Mouse (Mus musculus): ENCODE results near the gene Dlgap5.
"Not testable (repeated sequence)": the region's sequence is repeated elsewhere in the genome, so short reads cannot be mapped to it uniquely, and the experiment has no call there.

Dlgap5 gene

GRCm38 (mm10) chr14:47417775-47418665 lies at the start of gene Dlgap5:
TSS of gene Dlgap5 (minus strand) at chr14:47418407.
- peak; percentile 88 for DNase-seq (ENCODE audit: low spot score)

GRCm38 (mm10) chr14:47465468-47466175 lies 47.4 kb upstream of the Dlgap5 start:
- DNase-seq (ENCODE audit: low spot score), result no peak

GRCm38 (mm10) chr14:47464426-47464825 lies 46.2 kb upstream of the Dlgap5 start:
- DNase-seq (ENCODE audit: low spot score), result no peak

- no peak for DNase-seq (ENCODE audit: low spot score)
Measured at GRCm38 (mm10) chr14:47462877-47463460, 44.8 kb upstream of the Dlgap5 start.

GRCm38 (mm10) chr14:47462453-47462852 lies 44.2 kb upstream of the Dlgap5 start:
- DNase-seq (ENCODE audit: low spot score), result no peak

GRCm38 (mm10) chr14:47461997-47462396 lies 43.8 kb upstream of the Dlgap5 start:
- DNase-seq (ENCODE audit: low spot score), result no peak

GRCm38 (mm10) chr14:47459556-47459955 lies 41.3 kb upstream of the Dlgap5 start:
- DNase-seq (ENCODE audit: low spot score), result no peak

GRCm38 (mm10) chr14:47450121-47450520 lies 31.9 kb upstream of the Dlgap5 start, which contains the start of gene Fbxo34:
TSS of gene Fbxo34 (plus strand) at chr14:47450421.
- DNase-seq (ENCODE audit: low spot score), result not testable (repeated sequence)

- DNase-seq (ENCODE audit: low spot score), result no peak
Measured at GRCm38 (mm10) chr14:47445331-47446095, 27.3 kb upstream of the Dlgap5 start.

- DNase-seq (ENCODE audit: low spot score), result no peak
Measured at GRCm38 (mm10) chr14:47444907-47445306, 26.7 kb upstream of the Dlgap5 start.

GRCm38 (mm10) chr14:47438947-47439346 lies 20.7 kb upstream of the Dlgap5 start:
- DNase-seq (ENCODE audit: low spot score), result no peak

GRCm38 (mm10) chr14:47432987-47433386 lies 14.8 kb upstream of the Dlgap5 start:
- DNase-seq (ENCODE audit: low spot score), result no peak

GRCm38 (mm10) chr14:47422466-47422865 lies 4.3 kb upstream of the Dlgap5 start:
- no peak for DNase-seq (ENCODE audit: low spot score)

GRCm38 (mm10) chr14:47421606-47422005 lies 3.4 kb upstream of the Dlgap5 start:
- DNase-seq (ENCODE audit: low spot score), result no peak

GRCm38 (mm10) chr14:47419723-47420276 lies 1.6 kb upstream of the Dlgap5 start:
- no peak for DNase-seq (ENCODE audit: low spot score)

GRCm38 (mm10) chr14:47419034-47419625 lies 923 bp upstream of the Dlgap5 start:
- no peak for DNase-seq (ENCODE audit: low spot score)

- DNase-seq (ENCODE audit: low spot score), result no peak
Measured at GRCm38 (mm10) chr14:47418666-47418991, 422 bp upstream of the Dlgap5 start.

GRCm38 (mm10) chr14:47417346-47417745 lies 861 bp downstream of the Dlgap5 start:
- no peak for DNase-seq (ENCODE audit: low spot score)

- no peak for DNase-seq (ENCODE audit: low spot score)
Measured at GRCm38 (mm10) chr14:47406000-47406399, 12.2 kb downstream of the Dlgap5 start.

- DNase-seq (ENCODE audit: low spot score), result no peak
Measured at GRCm38 (mm10) chr14:47402735-47403134, 15.5 kb downstream of the Dlgap5 start.

GRCm38 (mm10) chr14:47396165-47396652 lies 22.0 kb downstream of the Dlgap5 start:
- no peak for DNase-seq (ENCODE audit: low spot score)

All from spleen, adult 12 weeks (tissue).